Mouse (Mus musculus): ENCODE measurements around the gene Fblim1. TPM values are rescaled to one million over a fixed set of nuclear protein-coding genes. Genes with fewer than 3 reads are reported as not detected.

Fblim1 gene
- total RNA-seq, 1 experiment from 2014 or later: not detected

Other genes starting within 250 kb of the Fblim1 start
- not detected in 2 replicates for gene Fam131c, start 237.9 kb downstream of the Fblim1 start, total RNA-seq (2017)
- not detected in 2 replicates for gene Clcnka, start 207.4 kb downstream of the Fblim1 start, total RNA-seq (2017)
- gene Clcnkb, start 190.1 kb downstream of the Fblim1 start, total RNA-seq (2017): not detected in 2 replicates
- gene Hspb7, start 185.3 kb downstream of the Fblim1 start, total RNA-seq (2017): not detected in 2 replicates
- gene Srarp, start 170.0 kb downstream of the Fblim1 start, total RNA-seq (2017): not detected in 2 replicates
- gene Zbtb17, start 161.4 kb downstream of the Fblim1 start, total RNA-seq (2017): 15.0 and 19.4 TPM in 2 replicates
- gene Spen, start 67.5 kb downstream of the Fblim1 start, total RNA-seq (2017): 32.7 and 43.0 TPM in 2 replicates
- gene Tmem82, start 12.5 kb upstream of the Fblim1 start, total RNA-seq (2017): 0.29 and 0.32 TPM in 2 replicates
- gene Slc25a34, start 17.7 kb upstream of the Fblim1 start, total RNA-seq (2017): 0.09 TPM in 1 of 2 replicates, not detected in the other
- 3.8 and 6.3 TPM in 2 replicates for gene Plekhm2, start 58.8 kb upstream of the Fblim1 start, total RNA-seq (2017)
- gene Rsc1a1, start 79.5 kb upstream of the Fblim1 start, total RNA-seq (2017): 8.9 and 13.9 TPM in 2 replicates
- 27.4 and 30.6 TPM in 2 replicates for gene Ddi2, start 117.3 kb upstream of the Fblim1 start, total RNA-seq (2017)
- gene Agmat, start 140.6 kb upstream of the Fblim1 start, total RNA-seq (2017): not detected in 2 replicates
- gene Dnajc16, start 184.8 kb upstream of the Fblim1 start, total RNA-seq (2017): 4.9 and 9.0 TPM in 2 replicates
- gene Casp9, start 187.5 kb upstream of the Fblim1 start, total RNA-seq (2017): 12.1 and 14.2 TPM in 2 replicates
- gene Cela2a, start 220.1 kb upstream of the Fblim1 start, total RNA-seq (2017): not detected in 2 replicates
- not detected in 2 replicates for gene Ctrc, start 240.3 kb upstream of the Fblim1 start, total RNA-seq (2017)